Mouse (Mus musculus) limb, embryonic 14.5 days (tissue): ENCODE results near the gene Nfx1. TPM values are rescaled to one million over a fixed set of nuclear protein-coding genes. Genes with fewer than 3 reads are reported as not detected.

Experiments
- ATAC-seq: fragments of 200-750 bp; cut with Nextera tagmentation; 2 replicates; pipeline ENCODE4 v1.8.0; 2017; ENCODE audit warnings: low read depth, moderate number of reproducible peaks, moderate TSS enrichment; ENCODE audit not compliant: low FRiP score
- DNase-seq: peaks from one replicate; pipeline ENCODE4 v3.0.0-alpha.2; 2015; ENCODE audit warnings: low spot score
- H3K27ac ChIP-seq: fragments of 300-500 bp; sonication (generic); replicated peaks from 2 replicates; pipeline ENCODE4 v1.5.1; 2014; ENCODE audit warnings: low read depth, mild to moderate bottlenecking, low read length, moderate library complexity, mixed read lengths
- H3K27me3 ChIP-seq: fragments of 300-500 bp; sonication (generic); 2 replicates; pipeline ENCODE4 v1.6.1; 2014; ENCODE audit warnings: low read length, mixed read lengths; ENCODE audit not compliant: control insufficient read depth, insufficient read depth
- H3K36me3 ChIP-seq: fragments of 300-500 bp; sonication (generic); 2 replicates; pipeline ENCODE4 v1.6.1; 2014; ENCODE audit warnings: mild to moderate bottlenecking, low read length, moderate library complexity, mixed read lengths; ENCODE audit not compliant: control insufficient read depth, insufficient read depth
- H3K4me1 ChIP-seq: fragments of 300-500 bp; sonication (generic); 2 replicates; pipeline ENCODE4 v1.6.1; 2014; ENCODE audit warnings: antibody characterized with exemption, low read length, mixed read lengths; ENCODE audit not compliant: control insufficient read depth, insufficient read depth
- H3K4me2 ChIP-seq: fragments of 300-500 bp; sonication (generic); replicated peaks from 2 replicates; pipeline ENCODE4 v1.6.1; 2014; ENCODE audit warnings: low read depth, mild to moderate bottlenecking, low read length, moderate library complexity; ENCODE audit not compliant: severe bottlenecking
- H3K4me3 ChIP-seq: fragments of 300-500 bp; sonication (generic); replicated peaks from 2 replicates; pipeline ENCODE4 v1.5.1; 2014; ENCODE audit warnings: low read length
- H3K9ac ChIP-seq: fragments of 300-500 bp; sonication (generic); 2 replicates; pipeline ENCODE4 v1.6.1; 2014; ENCODE audit warnings: mild to moderate bottlenecking, low read depth, low read length, moderate library complexity; ENCODE audit not compliant: severe bottlenecking
- H3K9me3 ChIP-seq: fragments of 300-500 bp; sonication (generic); 2 replicates; pipeline ENCODE4 v1.6.1; 2016; ENCODE audit warnings: low read length; ENCODE audit not compliant: control insufficient read depth
- POLR2A ChIP-seq: fragments of 200-500 bp; IDR thresholded peaks from 2 replicates; pipeline ENCODE4 v1.8.0; 2012; ENCODE audit warnings: inconsistent platforms, mild to moderate bottlenecking, moderate library complexity, borderline replicate concordance; ENCODE audit not compliant: insufficient read depth, insufficient read length; ENCODE audit errors: extremely low read depth
- WGBS: fragments of 180-500 bp; shearing (Covaris S2); extraction: QIAGEN DNeasy Blood & Tissue Kit; methylation state at CpG from one replicate; pipeline ENCODE4 v1.1.7; 2014; 5-methylcytosine and 5-hydroxymethylcytosine counted together
- polyA plus RNA-seq, 2 experiments: library from polyadenylated mRNA; depleted of rRNA in 1 of 2; stranded (reverse) in 1 of 2; unstranded in 1 of 2; fragments of >200 nt; fragmentation: Nextera tagmentation in 1 of 2; extraction: Ambion mirVana in 1 of 2; gene quantifications; 2 replicates each; pipeline versions ENCODE4 v1.2.1 to v1.2.3; 2012 to 2014

The Nfx1 gene
- polyA plus RNA-seq, 2 experiments = 88.8 to 91.4 TPM

DNA sequence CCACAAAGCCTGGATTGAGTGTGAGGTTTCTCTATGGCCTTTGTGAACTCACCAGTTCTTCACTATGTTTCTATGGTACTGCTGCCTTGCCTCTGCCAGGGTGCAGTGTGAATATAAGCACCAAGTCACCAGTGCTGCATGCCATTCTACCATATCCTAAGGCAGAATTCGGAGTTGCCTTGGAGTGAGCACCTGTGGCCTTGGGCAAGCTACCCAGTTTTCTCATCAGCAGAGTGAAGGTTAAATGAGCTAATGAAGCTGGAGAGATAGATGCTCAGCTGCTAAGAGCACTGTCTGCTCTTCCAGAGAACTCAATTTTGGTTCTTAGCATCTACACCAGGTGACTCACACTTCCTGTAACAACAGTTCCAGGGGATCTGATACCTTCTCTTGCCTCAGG is 3.3 kb downstream of the Nfx1 start:
- H3K4me2 ChIP-seq = no peak overlapping the region
- 0 out of 2 replicates have a peak, but pooled peaks cover 2% of the 10 kb centered on the region for H3K4me1 ChIP-seq
- no peak overlapping the region for H3K4me3 ChIP-seq
- WGBS = 95% methylated on average over 1 of the region's 1 CpGs
- H3K36me3 ChIP-seq = peaks cover 33% of the 10 kb centered on the region
- no peaks in the 10 kb centered on the region for H3K9me3 ChIP-seq
- H3K27me3 ChIP-seq = no peaks in the 10 kb centered on the region
- no peak for DNase-seq
- no peak overlapping the region for H3K27ac ChIP-seq
- no peak for TF ChIP-seq POLR2A
- ATAC-seq = no peak
- no peak overlapping the region; the same call in 1 of the 2 replicates for H3K9ac ChIP-seq

DNA sequence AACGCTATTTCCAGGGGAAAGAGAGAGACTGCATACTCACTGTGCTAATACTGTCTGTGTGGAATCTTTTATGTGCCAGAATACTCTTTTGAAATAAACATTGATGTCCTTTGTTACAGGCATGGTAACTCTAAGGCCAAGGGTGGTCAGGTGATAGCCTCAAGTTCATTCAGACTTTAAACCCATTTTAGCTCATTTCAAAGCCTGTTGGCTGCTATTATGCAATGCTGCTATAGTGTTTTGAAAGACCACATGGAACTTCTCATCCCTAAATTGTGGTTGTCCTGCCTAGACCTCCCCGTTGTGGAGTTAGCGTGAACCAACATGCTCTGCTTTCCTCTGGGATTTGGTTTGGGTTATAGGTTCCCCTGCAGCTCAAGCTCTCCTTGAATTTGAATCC is 5.0 kb downstream of the Nfx1 start:
- Histone ChIP-seq H3K27me3 (no peaks in the 10 kb centered on the region), H3K4me1 (no peaks in the 10 kb centered on the region), H3K9ac (no peak overlapping the region), H3K4me3 (no peak overlapping the region), H3K27ac (no peak overlapping the region), H3K36me3 (peaks cover 50% of the 10 kb centered on the region), H3K4me2 (no peak overlapping the region), H3K9me3 (no peaks in the 10 kb centered on the region)
- no peak for DNase-seq
- 96% methylated on average over 3 of the region's 3 CpGs for WGBS
- no peak for TF ChIP-seq POLR2A
- no peak for ATAC-seq

DNA sequence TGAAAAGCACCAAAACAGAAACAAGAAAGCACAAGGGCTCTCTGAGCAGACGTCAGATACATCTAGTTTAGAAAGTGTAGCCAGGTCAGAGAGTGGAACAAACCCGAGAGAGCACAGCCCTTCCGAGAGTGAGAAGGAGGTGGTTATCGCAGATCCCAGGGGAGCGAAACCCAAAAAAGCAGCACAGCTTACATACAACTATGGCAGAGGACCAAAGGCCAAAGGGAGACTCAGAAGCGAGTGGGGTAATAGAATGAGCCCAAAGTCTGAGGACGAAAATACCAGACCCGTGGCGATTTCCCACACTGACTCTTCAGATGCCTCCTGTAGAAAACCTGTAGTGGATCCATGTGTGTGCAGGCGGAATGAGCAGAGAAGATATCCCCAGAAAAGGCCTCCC is 5.9 kb downstream of the Nfx1 start:
- H3K27me3 ChIP-seq = no peaks in the 10 kb centered on the region

DNA sequence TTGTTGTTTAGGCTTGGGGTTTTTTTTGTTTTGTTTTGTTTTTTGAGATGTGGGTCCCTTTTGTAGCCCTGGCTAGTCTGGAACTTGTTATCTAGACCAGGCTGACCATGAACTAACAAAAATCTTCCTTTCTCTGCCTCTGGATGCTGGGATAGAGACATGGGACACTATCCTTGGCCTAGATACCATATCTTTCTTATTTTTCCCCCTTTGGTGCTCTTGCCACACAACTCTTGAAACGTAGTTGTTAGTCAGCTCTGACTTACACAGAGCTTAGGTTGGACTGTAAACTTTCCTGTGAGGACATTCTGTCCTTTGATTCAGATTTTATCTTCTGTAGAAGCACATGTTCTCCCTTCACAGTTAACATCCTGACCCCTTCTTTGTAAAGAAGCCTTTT is 8.7 kb downstream of the Nfx1 start:
- DNase-seq (no peak), ATAC-seq (no peak)
- 96% methylated on average over 1 of the region's 1 CpGs for WGBS
- Histone ChIP-seq H3K4me2 (no peak overlapping the region), H3K4me3 (no peak overlapping the region), H3K9ac (no peak overlapping the region), H3K4me1 (no peaks in the 10 kb centered on the region; the same call in 1 of the 2 replicates), H3K9me3 (no peaks in the 10 kb centered on the region), H3K36me3 (peaks cover 78% of the 10 kb centered on the region), H3K27ac (no peak overlapping the region), H3K27me3 (no peaks in the 10 kb centered on the region)
- no peak for TF ChIP-seq POLR2A

More for the DNA sequence above, 5.9 kb downstream of the Nfx1 start:
- no peaks in the 10 kb centered on the region; the same call in 1 of the 2 replicates for H3K4me1 ChIP-seq
- ATAC-seq (no peak), DNase-seq (no peak)
- WGBS = 93% methylated on average over 10 of the region's 10 CpGs
- peaks cover 59% of the 10 kb centered on the region for H3K36me3 ChIP-seq
- no peak overlapping the region for H3K9ac ChIP-seq
- no peak overlapping the region for H3K4me3 ChIP-seq
- H3K9me3 ChIP-seq = no peaks in the 10 kb centered on the region
- TF ChIP-seq POLR2A = no peak
- no peak overlapping the region for H3K4me2 ChIP-seq
- H3K27ac ChIP-seq = no peak overlapping the region

DNA sequence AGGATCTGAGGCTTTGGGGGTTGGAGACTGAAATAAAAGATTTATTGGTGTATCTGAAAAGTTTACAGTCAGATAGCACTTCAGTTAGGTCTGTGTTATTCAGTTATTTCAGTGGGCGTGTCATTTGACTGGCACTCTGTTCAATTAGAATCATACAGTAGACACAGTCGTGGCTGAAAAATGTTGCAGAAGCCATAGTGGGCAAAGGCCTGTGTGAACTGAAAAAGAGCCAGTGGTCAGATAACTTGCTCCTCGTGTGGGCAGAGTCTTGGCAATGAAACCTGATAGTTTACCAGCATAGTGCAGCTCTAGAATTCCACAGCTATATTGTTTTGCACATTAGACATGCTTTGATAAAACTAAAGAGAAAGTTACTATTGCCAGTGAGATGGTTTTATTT is 11.8 kb downstream of the Nfx1 start:
- no peak overlapping the region for H3K4me3 ChIP-seq
- no peak overlapping the region for H3K4me2 ChIP-seq
- TF ChIP-seq POLR2A = no peak
- ATAC-seq (no peak), DNase-seq (no peak)
- H3K27me3 ChIP-seq = no peaks in the 10 kb centered on the region
- no peak overlapping the region for H3K9ac ChIP-seq
- H3K27ac ChIP-seq = no peak overlapping the region
- WGBS = 52% methylated on average over 3 of the region's 3 CpGs
- no peaks in the 10 kb centered on the region; the same call in 1 of the 2 replicates for H3K4me1 ChIP-seq
- peaks cover 93% of the 10 kb centered on the region for H3K36me3 ChIP-seq
- no peaks in the 10 kb centered on the region for H3K9me3 ChIP-seq

DNA sequence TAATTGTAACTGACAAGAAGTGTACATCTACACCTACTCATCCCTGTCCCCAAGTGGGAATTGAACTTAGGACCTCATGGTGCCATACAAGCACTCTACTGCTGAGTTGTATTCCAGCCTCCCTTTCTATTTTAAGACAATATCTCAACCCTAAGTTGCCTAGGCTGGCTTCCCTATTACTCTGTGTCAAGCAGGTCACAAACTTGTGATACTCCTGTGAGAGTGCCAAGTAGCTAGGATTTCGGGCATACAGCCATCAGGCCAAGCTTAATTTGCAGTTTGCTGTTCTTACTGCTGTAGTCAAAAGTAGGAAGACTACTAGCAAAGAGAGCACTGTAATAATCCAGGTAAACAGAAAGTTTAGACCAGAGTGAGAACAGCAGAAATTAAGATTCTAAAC is 13.0 kb downstream of the Nfx1 start:
- H3K36me3 ChIP-seq = peaks cover 93% of the 10 kb centered on the region
- no peak for ATAC-seq
- 94% methylated on average over 1 of the region's 1 CpGs for WGBS
- no peak overlapping the region for H3K4me3 ChIP-seq
- no peak overlapping the region for H3K4me2 ChIP-seq
- no peaks in the 10 kb centered on the region; the same call in 1 of the 2 replicates for H3K4me1 ChIP-seq
- H3K27ac ChIP-seq = no peak overlapping the region
- TF ChIP-seq POLR2A = no peak
- H3K9ac ChIP-seq = no peak overlapping the region
- H3K9me3 ChIP-seq = no peaks in the 10 kb centered on the region
- no peak for DNase-seq
- H3K27me3 ChIP-seq = no peaks in the 10 kb centered on the region
